Mouse (Mus musculus) embryonic facial prominence, embryonic 11.5 days (tissue): ENCODE results near the gene Srprb. TPM values are rescaled to one million over a fixed set of nuclear protein-coding genes. Genes with fewer than 3 reads are reported as not detected.
A peak's percentile ranks its signal among the peaks of the same experiment; 100 is the strongest.

Source experiments
- ATAC-seq: fragments of 200-750 bp; cut with Nextera tagmentation; replicated peaks from 2 replicates; pipeline ENCODE4 v1.8.0; 2017; ENCODE audit warnings: low read depth; ENCODE audit not compliant: insufficient number of reproducible peaks, low FRiP score, low TSS enrichment
- DNase-seq: peaks from one replicate; pipeline ENCODE4 v3.0.0-alpha.2; 2015; ENCODE audit warnings: low spot score
- H3K27ac ChIP-seq: fragments of 300-500 bp; sonication (generic); replicated peaks from 2 replicates; pipeline ENCODE4 v1.5.1; 2014; ENCODE audit warnings: mild to moderate bottlenecking, low read depth, low read length, control low read depth
- H3K27me3 ChIP-seq: fragments of 300-500 bp; sonication (generic); 2 replicates; pipeline ENCODE4 v1.6.1; 2014; ENCODE audit warnings: mild to moderate bottlenecking, low read length, moderate library complexity, mixed read lengths; ENCODE audit not compliant: control insufficient read depth, insufficient read depth
- H3K36me3 ChIP-seq: fragments of 300-500 bp; sonication (generic); replicated peaks from 2 replicates; pipeline ENCODE4 v1.6.1; 2014; ENCODE audit warnings: low read depth, mild to moderate bottlenecking, low read length, moderate library complexity, mixed read lengths; ENCODE audit not compliant: control insufficient read depth, insufficient read depth
- H3K4me1 ChIP-seq: fragments of 300-500 bp; sonication (generic); 2 replicates; pipeline ENCODE4 v1.6.1; 2014; ENCODE audit warnings: low read length, mixed read lengths; ENCODE audit not compliant: control insufficient read depth, insufficient read depth
- H3K4me2 ChIP-seq: fragments of 300-500 bp; sonication (generic); 2 replicates; pipeline ENCODE4 v1.6.1; 2014; ENCODE audit warnings: low read depth, mild to moderate bottlenecking, control low read depth, low read length, moderate library complexity
- H3K4me3 ChIP-seq: fragments of 300-500 bp; sonication (generic); 2 replicates; pipeline ENCODE4 v1.5.1; 2014; ENCODE audit warnings: low read depth, low read length, control low read depth
- H3K9ac ChIP-seq: fragments of 300-500 bp; sonication (generic); replicated peaks from 2 replicates; pipeline ENCODE4 v1.6.1; 2014; ENCODE audit warnings: mild to moderate bottlenecking, control low read depth, low read length
- H3K9me3 ChIP-seq: fragments of 300-500 bp; sonication (generic); replicated peaks from 2 replicates; pipeline ENCODE4 v1.6.1; 2016; ENCODE audit warnings: mild to moderate bottlenecking, low read length, inconsistent platforms, mixed read lengths; ENCODE audit not compliant: control insufficient read depth
- WGBS: fragments of 180-500 bp; shearing (Covaris S2); extraction: QIAGEN DNeasy Blood & Tissue Kit; methylation state at CpG from one replicate; pipeline ENCODE4 v1.1.7; 2014; 5-methylcytosine and 5-hydroxymethylcytosine counted together
- polyA plus RNA-seq: library from polyadenylated mRNA; unstranded; fragments of >200 nt; fragmentation: Nextera tagmentation; extraction: Ambion mirVana; gene quantifications from 2 replicates; pipeline ENCODE4 v1.2.1, GENCODE M21; 2014

Srprb gene
- polyA plus RNA-seq, 1 experiment from 2014 or later: 57.9 TPM

DNA sequence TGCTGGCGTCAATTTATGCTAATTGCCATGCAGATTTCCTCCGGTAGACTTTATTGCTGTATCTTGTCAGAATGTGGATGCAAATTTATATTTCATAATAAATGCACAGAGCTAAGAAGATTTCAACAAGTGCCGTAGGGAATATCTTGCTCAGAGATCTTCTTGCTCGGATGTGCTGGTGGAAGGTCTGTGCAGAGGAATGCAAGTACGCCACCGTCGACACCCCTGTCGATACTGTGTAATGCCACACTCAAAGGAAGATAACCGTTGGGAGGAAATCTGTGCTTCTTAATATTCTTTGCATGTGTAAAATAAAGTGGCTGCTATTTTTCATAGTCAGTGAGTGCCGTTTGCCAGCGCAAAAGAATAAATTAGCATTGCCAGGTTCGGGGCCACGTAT is 54.8 kb downstream of the Srprb start:
- ATAC-seq: no peak
- no peak overlapping the region for H3K4me2 ChIP-seq
- no peak overlapping the region for H3K27ac ChIP-seq
- H3K9ac ChIP-seq: no peak overlapping the region
- H3K36me3 ChIP-seq: no peaks in the 10 kb centered on the region
- WGBS: 63% methylated on average over 13 of the region's 13 CpGs
- H3K4me3 ChIP-seq: no peak overlapping the region
- H3K27me3 ChIP-seq: no peaks in the 10 kb centered on the region
- no peak for DNase-seq
- H3K4me1 ChIP-seq: no peaks in the 10 kb centered on the region
- no peaks in the 10 kb centered on the region for H3K9me3 ChIP-seq

- H3K36me3 ChIP-seq: no peaks in the 10 kb centered on the region
- H3K9ac ChIP-seq: no peak overlapping the region
- H3K9me3 ChIP-seq: no peaks in the 10 kb centered on the region
- H3K27ac ChIP-seq: no peak overlapping the region
- no peaks in the 10 kb centered on the region for H3K4me1 ChIP-seq
- H3K4me3 ChIP-seq: no peak overlapping the region
- no peak for ATAC-seq
- H3K27me3 ChIP-seq: no peaks in the 10 kb centered on the region
- DNase-seq: no peak
- no peak overlapping the region for H3K4me2 ChIP-seq
- WGBS: 30% methylated on average over 9 of the region's 9 CpGs
Observed at GRCm38 (mm10) chr9:103146703-103147102, 55.2 kb downstream of the Srprb start.

DNA sequence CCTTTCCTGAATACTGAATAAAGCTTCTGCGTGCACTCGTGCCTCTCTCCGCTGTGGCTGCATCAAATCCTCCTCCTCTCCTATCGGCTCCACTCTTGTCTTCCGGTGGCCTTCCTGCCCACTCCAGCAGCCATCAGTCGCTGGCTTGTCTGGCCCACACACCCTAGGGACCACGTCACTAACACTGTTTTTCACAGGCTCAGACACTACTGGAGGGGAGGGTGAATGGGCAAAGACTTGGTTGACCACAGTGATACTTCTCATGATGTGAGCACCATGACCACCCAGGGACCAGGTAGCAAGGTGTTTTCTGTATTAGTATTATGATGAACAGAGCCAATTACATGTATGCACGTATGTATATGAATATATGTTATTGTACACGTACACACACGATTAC is 55.7 kb downstream of the Srprb start:
- Histone ChIP-seq H3K4me1 (no peaks in the 10 kb centered on the region), H3K9me3 (no peaks in the 10 kb centered on the region), H3K4me3 (no peak overlapping the region), H3K4me2 (no peak overlapping the region), H3K36me3 (no peaks in the 10 kb centered on the region), H3K9ac (no peak overlapping the region), H3K27me3 (no peaks in the 10 kb centered on the region), H3K27ac (no peak overlapping the region)
- ATAC-seq (peak; percentile 31; the same call in 1 of the 2 replicates), DNase-seq (no peak)
- WGBS: 79% methylated on average over 10 of the region's 10 CpGs

GRCm38 (mm10) chr9:103145351-103145750 is 56.6 kb downstream of the Srprb start:
- H3K27me3 ChIP-seq: no peaks in the 10 kb centered on the region
- H3K9me3 ChIP-seq: no peaks in the 10 kb centered on the region
- H3K36me3 ChIP-seq: no peaks in the 10 kb centered on the region
- WGBS: 31% methylated on average over 5 of the region's 5 CpGs
- H3K4me3 ChIP-seq: no peak overlapping the region
- H3K4me1 ChIP-seq: no peaks in the 10 kb centered on the region
- DNase-seq (no peak), ATAC-seq (no peak)
- no peak overlapping the region for H3K27ac ChIP-seq
- no peak overlapping the region for H3K9ac ChIP-seq
- H3K4me2 ChIP-seq: no peak overlapping the region

DNA sequence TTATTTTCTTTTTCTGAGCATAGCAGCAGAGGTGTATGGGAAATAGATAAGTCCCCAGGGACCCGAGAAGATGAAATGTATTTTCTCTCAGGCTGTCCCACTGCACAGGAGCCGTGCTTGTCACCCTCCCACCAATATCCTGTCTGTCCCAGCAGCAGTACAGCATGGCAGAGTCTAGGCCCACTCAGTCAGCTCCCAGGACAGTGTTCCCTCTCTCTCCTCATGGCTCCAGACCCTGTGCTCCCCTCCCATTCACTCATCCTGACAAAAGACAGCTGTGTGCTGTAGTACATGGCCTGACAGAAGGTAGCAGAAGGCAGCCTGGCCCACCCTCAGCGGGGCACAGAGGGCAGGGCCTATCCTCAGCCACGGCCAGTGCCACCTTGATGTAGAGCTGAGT is 58.1 kb downstream of the Srprb start:
- H3K9me3 ChIP-seq: no peaks in the 10 kb centered on the region
- no peak overlapping the region for H3K4me2 ChIP-seq
- ATAC-seq (no peak), DNase-seq (no peak)
- WGBS: 59% methylated on average over 4 of the region's 4 CpGs
- no peak overlapping the region for H3K27ac ChIP-seq
- H3K9ac ChIP-seq: no peak overlapping the region
- no peaks in the 10 kb centered on the region for H3K27me3 ChIP-seq
- H3K4me1 ChIP-seq: no peaks in the 10 kb centered on the region
- no peak overlapping the region for H3K4me3 ChIP-seq
- H3K36me3 ChIP-seq: no peaks in the 10 kb centered on the region

DNA sequence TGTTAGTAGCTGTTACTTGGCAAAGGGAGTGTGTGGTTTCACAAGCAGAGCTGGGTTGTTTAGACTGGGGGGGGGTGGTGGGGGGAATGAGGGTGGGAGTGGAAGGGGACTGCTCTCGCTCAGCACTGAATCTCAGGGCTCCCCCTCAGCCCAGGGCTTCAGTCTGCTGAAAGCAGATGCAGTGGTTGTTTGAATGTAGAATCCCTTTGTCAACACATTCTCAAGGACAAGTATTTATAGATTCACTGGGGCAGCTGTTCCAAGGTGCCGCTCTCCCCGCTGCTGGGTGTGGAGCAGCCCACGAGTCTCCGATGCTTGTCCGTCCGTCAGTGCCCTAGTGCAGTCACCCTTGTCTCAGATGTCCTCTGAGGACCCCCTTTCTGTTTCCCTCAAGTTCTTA is 60.7 kb downstream of the Srprb start:
- Histone ChIP-seq H3K4me1 (no peaks in the 10 kb centered on the region), H3K4me2 (no peak overlapping the region), H3K4me3 (no peak overlapping the region), H3K27me3 (no peaks in the 10 kb centered on the region), H3K36me3 (no peaks in the 10 kb centered on the region), H3K9me3 (no peaks in the 10 kb centered on the region), H3K9ac (no peak overlapping the region), H3K27ac (no peak overlapping the region)
- ATAC-seq (no peak), DNase-seq (no peak)
- 97% methylated on average over 7 of the region's 7 CpGs for WGBS

GRCm38 (mm10) chr9:103140384-103140783 is 61.6 kb downstream of the Srprb start:
- no peak for ATAC-seq
- Histone ChIP-seq H3K4me1 (no peaks in the 10 kb centered on the region), H3K4me2 (no peak overlapping the region), H3K4me3 (no peak overlapping the region), H3K36me3 (no peaks in the 10 kb centered on the region), H3K9me3 (no peaks in the 10 kb centered on the region), H3K9ac (no peak overlapping the region), H3K27ac (no peak overlapping the region), H3K27me3 (no peaks in the 10 kb centered on the region)
- no peak for DNase-seq
- WGBS: 82% methylated on average over 6 of the region's 6 CpGs

DNA sequence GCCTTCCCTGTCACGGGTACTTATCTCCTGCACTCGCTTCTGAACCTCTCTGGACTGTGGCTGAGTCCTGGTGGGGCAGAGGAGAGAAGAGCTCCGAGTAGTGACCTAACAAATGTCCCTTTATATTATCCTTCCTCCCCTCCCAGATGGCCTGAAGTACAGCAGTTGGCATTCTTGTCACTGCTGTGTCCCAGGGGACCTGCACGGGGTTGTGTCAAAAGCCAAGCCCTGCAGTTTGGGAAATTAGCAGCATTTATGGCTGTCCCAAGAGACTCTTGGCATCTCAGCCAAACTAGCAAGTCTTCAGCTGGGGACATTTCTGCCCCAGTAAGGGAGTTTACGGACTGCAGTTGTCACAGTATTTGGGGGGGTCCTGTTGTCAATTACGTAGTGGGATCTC is 62.5 kb downstream of the Srprb start:
- Histone ChIP-seq H3K27ac (no peak overlapping the region), H3K4me2 (no peak overlapping the region), H3K9ac (no peak overlapping the region), H3K4me1 (no peaks in the 10 kb centered on the region; the same call in 1 of the 2 replicates), H3K4me3 (no peak overlapping the region), H3K9me3 (no peaks in the 10 kb centered on the region), H3K27me3 (no peaks in the 10 kb centered on the region), H3K36me3 (no peaks in the 10 kb centered on the region)
- ATAC-seq: no peak
- no peak for DNase-seq
- 54% methylated on average over 6 of the region's 6 CpGs for WGBS
